Mouse (Mus musculus): Measurements from ENCODE around the gene Tns2.

The Tns2 gene

DNA sequence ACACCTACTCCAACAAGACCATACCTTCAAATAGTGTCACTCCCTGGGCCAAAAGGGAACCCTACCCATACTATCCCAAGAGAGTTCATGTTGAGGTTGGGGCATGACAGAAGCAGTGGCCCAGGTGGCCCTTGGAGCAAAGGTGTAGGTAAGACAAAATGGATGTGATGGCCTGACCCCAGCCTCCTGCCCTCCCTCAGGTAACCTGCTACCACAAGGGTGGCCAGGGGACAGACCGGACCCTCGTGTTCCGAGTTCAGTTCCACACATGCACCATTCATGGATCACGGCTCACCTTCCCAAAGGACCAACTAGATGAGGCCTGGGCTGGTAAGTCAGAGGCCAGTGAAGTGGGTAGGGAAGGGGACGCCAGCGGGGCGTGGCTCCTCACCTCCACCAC, 10.1 kb downstream of the Tns2 start:
- DNase-seq (ENCODE audit: low read depth): no peak

DNA sequence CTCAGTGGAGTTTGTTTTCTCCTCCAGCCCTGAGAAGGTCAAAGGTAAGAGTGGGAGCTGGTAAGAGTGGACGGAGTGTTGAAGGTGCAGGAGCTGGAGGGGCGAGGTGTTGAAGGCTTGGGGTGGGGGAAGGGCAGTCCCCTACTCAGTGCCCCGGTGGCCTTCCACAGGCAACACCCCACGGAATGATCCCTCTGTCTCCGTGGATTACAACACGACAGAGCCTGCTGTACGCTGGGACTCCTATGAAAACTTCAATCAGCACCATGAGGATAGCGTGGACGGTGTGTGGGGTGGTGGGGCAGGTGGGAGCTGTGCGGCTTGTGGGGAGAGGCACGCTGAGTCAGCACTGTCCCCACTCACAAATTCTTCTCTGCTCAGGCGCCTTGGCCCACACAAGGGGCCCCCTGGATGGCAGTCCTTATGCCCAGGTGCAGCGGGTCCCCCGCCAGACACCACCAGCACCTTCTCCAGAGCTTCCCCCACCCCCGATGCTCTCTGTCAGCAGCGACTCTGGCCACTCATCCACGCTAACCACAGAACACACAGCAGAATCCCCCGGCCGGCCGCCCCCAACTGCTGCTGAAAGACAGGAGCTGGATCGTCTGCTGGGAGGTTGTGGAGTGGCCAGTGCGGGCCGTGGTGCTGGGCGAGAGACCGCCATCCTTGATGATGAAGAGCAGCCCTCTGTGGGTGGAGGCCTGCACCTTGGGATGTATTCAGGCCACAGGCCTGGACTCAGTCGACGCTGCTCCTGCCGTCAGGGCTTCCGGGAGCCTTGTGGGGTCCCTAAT, 10.7 kb downstream of the Tns2 start:
- no peak for DNase-seq (ENCODE audit: low read depth)

DNA sequence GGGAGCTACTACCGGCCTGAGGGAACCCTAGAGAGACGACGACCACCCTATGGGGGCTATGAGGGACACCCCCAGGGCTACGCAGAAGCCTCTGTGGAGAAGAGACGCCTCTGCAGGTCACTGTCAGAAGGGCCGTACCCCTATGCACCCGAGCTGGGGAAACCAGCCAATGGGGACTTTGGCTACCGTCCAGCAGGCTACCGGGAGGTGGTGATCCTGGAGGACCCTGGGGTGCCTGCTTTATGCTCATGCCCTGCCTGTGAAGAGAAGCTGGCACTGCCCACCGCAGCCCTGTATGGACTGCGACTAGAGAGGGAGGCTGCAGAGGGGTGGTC, 11.2 kb downstream of the Tns2 start:
- DNase-seq (ENCODE audit: low read depth): no peak

DNA sequence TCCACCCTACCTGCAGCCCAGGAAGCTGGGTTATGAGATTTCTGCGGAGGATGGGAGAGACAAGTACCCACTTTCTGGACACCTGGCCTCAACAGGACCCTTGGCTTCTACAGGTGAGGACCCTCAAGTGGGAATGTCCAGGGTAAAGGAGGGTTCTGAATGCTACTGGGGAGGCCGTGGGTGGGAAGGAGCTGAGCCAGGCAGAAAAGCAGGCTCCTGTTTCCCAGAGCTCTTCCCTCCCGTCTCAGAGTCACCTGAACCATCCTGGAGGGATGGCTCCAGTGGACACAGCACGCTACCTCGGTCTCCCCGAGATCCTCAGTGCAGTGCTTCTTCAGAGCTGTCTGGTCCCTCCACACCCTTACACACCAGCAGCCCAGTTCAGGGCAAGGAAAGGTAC, 12.0 kb downstream of the Tns2 start:
- DNase-seq (ENCODE audit: low read depth): no peak

DNA sequence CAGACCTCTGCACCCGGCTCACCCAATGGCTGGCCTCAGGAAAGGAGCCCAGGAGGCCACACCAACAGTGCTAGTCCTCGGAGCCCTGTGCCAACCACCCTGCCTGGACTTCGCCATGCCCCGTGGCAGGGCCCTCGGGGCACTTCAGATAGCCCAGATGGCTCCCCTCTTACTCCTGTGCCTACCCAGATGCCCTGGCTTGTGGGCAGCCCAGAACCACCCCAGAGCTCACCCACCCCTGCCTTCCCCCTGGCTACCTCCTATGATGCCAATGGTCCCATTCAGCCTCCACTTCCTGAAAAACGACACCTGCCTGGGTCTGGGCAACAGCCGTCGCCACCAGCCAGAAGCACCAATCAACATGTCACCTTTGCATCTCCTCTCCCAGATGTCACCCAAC, 12.6 kb downstream of the Tns2 start:
- DNase-seq (ENCODE audit: low read depth): no peak

DNA sequence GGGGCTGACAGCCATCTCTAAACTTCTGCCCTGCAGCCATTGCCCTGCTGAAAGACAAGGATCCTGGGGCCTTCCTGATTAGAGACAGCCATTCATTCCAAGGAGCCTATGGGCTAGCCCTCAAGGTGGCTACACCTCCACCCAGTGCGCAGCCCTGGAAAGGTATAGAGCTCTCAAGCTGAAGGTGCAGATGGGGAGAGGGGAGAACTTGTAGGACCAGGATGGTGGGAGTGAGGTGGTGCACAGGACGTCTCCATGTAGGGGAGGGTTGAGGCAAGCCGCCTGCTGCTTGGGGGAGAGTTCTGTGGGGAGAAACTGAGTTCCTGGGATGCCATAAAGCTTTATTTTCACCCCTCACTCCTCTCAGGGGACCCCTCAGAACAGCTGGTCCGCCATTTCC, 13.5 kb downstream of the Tns2 start:
- DNase-seq (ENCODE audit: low read depth): no peak

DNA sequence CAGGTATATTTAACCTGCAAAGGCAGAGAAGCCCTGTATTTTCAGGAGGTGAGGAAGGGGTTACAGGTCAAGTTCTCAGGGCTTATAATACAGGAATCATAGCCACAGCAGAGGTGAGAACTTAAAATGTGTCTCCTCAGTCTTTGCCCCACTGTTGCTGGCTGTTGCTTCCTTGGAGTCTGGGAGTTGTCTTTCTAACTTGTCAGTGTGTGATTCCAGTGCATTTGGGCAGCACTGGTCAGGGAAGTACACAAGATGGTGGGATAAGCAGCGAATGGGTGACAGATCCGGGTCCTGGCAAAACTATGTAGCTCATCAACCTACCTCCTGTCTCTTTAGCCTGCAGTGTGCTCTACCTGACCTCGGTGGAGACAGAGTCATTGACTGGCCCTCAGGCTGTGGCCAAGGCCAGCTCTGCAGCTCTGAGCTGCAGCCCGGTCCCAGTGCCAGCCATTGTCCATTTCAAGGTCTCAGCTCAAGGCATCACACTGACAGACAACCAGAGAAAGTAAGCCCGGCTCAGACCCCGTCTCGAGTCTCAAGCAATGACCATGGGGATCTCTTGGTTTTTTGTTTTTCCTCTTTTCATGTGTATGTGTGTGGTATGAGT, 14.5 kb downstream of the Tns2 start:
- DNase-seq (ENCODE audit: low read depth): no peak

DNA sequence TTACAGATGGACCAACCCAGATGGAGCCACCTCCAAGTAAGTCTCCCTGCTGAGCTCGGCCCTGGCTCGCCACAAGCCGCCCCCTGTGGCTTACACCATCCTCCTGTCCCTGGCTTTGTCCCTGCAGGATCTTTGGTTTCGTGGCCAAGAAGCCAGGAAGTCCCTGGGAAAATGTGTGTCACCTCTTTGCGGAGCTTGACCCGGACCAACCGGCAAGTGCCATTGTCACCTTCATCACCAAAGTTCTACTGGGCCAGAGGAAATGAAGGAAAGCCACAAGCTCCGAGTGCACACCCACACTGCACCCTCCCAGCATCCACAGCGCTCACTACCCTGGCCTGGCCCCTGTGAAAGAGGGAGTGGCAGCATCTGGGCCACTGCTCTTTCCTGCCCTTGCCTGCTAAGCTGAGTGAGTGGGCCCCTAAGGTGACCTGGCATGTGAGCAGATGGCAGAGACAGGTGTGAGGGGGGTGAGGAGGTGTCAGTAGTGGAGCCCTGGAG, 15.6 kb downstream of the Tns2 start:
- DNase-seq (ENCODE audit: low read depth): no peak

DNA sequence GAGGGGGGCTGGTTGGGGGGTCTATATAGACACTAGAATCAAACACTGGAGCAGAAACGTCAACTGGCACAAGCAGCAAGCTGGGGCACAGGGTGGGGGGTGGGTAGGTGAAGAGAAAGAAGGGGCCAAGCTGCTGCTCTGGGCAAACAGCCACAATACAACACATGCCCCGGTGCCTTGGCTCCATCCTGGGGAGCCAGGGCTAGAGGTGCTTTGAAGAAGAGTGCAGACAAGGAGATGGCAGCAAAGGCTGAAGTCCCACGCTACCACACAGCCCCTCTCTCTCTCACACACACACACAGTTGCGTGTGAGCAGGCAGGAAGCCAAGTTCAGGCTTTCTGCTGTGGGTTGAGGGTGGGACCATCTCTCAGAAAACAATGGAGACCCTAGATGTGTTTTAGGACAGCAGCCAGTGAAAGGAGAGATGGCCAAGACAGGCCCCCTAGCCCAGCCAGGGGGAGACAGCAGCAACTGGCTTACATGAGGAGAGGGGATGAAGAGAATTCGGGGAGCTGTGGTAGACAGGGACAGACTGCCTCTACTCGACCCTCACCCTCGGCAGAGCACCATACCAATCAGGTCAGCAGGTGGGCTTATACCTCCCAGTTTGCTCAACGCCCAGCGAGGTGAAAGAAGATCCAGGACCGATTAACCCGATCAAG, 16.7 kb downstream of the Tns2 start:
- DNase-seq (ENCODE audit: low read depth): no peak

DNA sequence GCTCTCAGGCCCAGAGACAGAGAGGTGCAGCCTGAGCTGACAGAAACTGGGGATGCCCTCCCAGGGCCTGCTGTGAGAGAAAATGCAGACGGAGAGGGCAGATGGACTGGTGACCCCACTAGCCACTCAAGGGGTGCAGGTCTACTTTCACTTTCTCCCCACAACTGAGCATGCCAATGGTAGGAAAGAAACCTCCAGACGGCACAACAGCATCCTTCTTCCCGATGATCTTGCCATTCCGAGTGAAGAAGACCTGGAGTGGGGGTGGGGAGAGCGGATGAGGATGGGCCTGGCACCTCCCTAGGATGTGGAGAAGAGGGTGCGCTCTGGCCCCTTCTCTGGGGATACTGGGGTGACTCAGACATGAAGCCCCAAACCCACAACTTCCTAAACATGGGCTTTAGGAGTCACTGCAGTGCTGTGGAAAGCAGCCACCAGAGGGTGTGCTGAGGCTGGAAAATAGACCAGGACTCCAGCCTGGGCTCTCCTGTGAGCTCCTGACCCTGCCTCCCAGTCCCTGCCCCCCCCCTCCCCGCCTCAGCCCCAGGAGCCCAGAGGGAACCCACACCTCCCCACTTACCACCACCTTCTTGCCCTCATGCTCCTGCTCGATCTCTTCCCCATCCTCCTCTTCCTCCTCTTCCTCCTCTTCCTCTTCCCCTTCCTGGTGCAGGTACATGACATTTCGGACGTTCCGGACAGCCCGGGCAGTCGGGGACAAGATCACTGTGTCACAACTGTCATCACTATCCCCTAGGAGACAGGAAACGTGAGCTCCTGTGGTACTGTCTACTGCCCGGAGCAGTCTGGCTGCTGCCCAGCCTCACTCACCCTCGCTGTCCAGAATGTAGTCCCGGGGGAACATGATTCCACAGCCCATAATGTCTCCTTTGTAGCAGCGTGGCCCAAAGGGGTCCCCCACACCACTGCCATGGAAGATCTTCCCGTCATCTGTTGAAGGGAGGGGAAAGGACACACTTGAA, 17.5 kb downstream of the Tns2 start:
- peak; percentile 80 for DNase-seq (ENCODE audit: low read depth)

DNA sequence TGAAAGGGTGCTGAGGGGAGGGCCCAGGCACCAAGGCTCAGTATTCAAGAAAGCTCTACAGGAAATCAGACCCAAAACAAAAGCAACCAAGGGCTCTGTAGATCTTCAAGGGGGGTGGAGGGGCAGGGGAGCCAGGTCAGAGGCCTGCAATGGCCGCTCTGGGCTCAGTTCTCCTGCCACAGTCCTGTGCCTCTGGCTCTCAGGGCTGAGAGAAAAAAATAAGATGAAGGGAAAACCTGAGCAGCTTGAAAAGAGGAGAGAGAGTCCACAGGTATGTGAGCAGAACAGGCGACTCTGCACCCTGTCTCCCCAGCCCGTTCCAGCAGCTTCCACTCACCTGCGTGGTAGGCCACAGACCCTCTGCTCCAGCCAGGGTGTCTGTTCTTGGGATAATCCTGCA, 18.4 kb downstream of the Tns2 start:
- DNase-seq (ENCODE audit: low read depth): no peak

DNA sequence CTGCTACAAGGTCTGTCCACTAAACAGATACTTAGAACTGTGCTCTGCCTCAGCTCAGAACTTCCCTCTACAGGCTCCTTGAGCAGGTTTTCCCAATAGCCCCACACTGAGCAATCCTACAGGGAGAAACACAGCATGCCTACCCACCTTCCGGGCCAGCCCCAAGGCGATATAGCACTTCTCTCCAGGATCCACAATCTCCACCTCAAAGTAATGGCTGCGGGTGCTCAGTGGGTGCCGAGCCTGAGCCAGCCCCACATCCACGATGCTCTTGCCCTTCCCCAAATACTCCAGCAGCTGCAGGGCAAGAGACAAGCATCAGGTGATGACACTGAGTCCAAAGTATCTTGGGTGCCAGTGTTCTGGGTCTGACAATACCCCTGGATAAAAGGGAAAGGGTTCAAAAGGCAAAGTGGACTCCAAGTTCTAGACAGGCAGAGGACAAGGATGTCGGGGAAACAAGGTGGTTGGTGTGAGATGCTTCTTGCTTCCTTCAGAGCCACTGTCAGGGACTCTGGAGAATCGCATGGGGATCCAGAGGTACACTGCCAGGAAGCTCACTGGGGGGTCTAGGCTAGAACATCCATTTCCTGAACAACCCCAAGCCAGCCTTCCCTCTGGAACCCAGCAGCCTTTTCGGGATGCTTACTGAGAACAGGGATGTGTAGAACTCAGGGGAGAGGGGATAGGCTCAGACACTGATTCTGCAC, 19.1 kb downstream of the Tns2 start:
- DNase-seq (ENCODE audit: low read depth): no peak

DNA sequence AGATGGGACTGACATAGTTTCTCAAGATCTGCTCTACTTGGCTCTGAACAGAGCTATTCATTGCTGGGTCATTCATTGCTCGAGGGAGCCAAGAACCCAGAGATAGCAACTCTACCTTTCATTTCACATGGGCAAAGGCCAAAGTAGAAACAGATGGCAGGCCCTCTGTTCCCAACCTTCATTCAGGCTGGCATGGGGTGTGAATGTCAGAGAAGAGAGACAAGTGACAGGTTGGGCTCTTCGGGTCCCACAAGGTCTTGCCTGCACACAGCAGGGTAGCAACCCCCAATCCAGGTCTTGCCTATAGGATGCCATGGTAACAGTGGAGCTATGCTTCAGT, 19.6 kb downstream of the Tns2 start:
- DNase-seq (ENCODE audit: low read depth): no peak

DNA sequence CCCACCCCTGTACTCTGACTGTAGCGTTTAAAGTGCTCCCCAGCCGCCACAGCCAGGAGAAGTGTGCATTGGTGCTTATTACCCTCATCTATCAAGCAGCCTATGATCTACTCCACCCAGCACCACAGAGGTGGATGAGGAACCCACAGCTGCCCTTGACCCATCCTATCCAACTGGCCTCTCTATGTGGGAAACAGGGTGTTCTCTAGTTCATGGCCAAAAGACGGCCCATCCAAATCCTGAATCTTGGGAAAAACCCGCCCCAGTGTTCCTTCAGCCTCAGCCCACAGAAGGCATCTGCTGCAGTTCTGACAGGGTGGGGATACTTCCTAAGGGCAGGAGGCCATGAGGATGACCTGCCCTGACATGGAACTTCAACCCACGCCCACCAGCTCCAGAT, 20.3 kb downstream of the Tns2 start:
- DNase-seq (ENCODE audit: low read depth): no peak

DNA sequence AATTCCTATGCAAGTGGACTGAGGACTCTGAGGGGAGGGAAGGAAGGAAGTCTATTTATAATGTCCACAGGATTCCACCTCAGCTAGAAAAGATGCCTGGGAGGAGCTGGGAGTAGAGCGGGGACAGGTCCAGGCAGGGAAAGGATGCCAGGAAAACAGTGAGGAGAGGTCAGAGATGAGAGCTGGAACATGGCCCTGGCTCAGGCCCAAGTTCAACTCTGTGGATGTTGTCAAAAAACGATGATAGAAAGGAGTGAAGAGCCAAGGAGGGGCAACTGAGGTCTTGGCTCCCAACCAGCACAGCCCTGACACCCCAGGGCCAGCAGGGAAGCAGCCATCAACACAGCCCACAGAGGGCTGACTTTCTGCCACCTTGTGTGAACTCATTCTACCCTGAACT, 26.1 kb downstream of the Tns2 start:
- DNase-seq (ENCODE audit: low read depth): peak; percentile 66

DNA sequence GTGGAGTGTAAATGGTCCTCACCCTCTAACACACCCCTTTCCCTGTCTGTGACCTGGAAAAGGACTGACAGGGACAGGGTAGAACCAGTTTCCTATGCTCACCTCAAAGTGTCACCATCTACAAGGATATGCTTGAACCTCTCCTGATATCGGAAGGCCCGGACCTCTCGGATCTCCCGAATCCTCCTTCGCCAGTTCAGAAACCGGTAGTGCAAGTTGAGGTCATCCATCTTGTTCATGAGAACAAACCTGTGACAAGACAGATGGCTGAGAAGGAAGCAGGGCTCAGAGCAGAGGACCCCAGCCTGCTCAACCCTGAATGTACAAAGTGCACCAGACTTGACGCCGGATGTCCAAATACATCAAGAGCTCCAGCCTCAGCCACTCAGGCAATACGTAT, 33.1 kb downstream of the Tns2 start:
- no peak for DNase-seq (ENCODE audit: low read depth)

DNA sequence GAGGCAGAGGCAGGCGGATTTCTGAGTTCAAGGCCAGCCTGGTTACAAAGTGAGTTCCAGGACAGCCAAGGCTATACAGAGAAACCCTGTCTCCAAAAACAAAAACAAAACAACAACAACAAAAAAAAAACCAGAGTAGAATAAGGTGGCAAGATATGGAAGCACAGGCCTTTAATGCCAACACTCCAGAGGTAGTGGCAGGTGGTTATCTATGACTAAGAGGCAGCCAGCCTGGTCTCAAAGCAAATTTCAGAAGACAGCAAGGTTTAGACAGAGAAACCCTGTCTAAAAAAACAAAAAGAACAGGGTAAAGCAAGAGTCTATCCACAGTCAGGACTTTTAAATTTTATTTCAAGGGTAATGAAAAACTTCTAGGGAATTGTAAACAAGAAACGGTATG, 34.5 kb downstream of the Tns2 start:
- no peak for DNase-seq (ENCODE audit: low read depth)

DNA sequence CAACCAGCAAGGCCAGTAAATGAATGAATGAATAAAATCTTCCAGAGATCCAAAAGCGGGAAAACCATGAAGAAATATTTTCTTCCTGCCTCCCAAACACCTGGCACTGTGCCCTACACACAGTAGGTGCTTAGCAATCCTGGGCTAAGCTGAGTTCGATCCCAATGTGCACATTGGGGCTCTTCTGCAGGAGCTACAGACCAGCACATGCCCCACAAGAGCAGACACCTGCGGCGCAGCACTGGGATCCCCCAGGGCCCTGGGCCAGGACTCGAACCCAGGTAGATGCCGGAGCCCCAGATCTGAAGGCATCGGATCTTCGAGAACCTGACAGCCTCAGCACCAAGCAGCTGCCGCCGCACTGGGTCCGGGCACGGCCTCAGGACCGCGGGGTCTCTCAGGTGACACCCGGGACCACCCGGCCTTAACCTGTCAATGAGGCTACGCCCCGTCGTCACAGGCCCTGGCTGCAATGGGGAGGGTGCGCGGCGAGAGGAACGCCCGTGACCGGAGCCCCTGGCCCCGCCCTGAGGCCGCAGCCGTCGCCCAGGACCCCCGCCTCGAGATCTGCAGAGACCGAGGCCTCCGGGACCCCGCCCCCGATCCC, 35.4 kb downstream of the Tns2 start:
- DNase-seq (ENCODE audit: low read depth): peak; percentile 50

DNA sequence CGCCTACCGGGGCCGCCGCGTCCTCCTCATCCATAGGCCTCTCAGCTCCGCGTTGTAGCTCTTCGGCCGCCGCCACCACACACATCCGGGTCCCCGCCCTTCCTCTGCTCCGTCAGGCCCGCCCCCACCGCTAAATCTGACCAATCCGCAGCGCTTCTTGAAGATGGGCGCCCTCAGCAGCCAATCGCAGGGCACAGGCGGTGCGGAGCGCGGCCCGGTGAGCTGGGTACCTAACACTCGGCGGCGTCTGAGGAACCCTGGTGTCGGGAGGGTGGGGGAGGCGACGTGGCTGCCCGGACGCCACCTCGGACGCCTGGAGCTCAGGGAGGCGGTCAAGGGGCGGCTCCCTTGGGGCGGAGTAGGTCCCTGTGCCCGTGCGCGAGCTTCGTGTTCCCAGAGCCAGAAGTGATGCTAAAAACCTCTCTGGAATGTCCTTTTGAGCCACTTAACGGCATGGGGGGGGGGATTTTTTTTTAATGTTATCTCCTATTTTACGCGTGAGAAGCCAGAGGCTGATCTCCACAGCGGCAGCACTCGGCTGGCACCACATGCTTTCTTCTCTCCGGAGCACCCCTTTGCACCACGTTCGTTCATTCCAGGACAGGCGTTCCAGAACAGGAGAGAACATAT, 36.0 kb downstream of the Tns2 start, which contains the start of gene Spryd3:
Gene Spryd3, minus strand, starts transcription at position 106 of the 630 bp plus-strand sequence.
- peak; percentile 97 for DNase-seq (ENCODE audit: low read depth)

DNA sequence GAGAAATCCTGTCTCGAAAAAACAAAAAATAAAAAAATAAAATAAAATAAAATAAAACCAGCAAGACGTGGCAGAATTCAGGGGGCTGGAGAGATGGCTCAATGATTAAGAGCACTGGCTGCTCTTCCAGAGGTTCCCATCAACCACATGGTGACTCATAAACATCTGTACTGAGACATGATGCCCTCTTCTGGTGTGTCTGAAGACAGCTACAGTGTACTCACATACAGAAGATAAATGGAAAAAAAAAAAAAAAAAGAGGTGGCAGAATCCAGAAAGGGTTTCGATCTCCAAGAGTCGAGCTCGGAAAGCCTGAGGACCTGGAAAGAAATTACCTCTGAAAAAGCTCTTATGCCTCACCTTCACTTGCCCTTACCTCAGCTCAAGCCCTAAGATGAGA, 40.9 kb downstream of the Tns2 start:
- DNase-seq (ENCODE audit: low read depth): no peak

All from NIH3T3 (cell line).